Mouse (Mus musculus): ENCODE data around the gene Spin2c. TPM values are rescaled to one million over a fixed set of nuclear protein-coding genes. Genes with fewer than 3 reads are reported as not detected.

The Spin2c gene
- 1 to 10 TPM; 7.7 to 9.0 TPM for total RNA-seq (2021)
- long read RNA-seq, transcript Spin2c-202 (3 exons, 536 nt) = major isoform, 7 of 12 reads
- long read RNA-seq, partial matches to known transcripts = 0 of 12 reads
- long read RNA-seq, other reads (novel, unspliced or antisense) = 0 of 12 reads

- DNase-seq (ENCODE audit: low spot score in 2 of 2) = peak; percentile 36 to 54
These were observed at the start of gene Spin2c for GRCm38 (mm10) chrX:153831951-153832561. Spin2c (plus strand) TSS chrX:153832225.

GRCm38 (mm10) chrX:153832606-153833005 lies 581 bp downstream of the Spin2c start:
- DNase-seq (ENCODE audit: low spot score in 2 of 2) = no peak

Other genes starting within 250 kb of the Spin2c start
- 1 to 10 TPM; 6.9 to 7.2 TPM for gene Kctd12b, start 135.8 kb upstream of the Spin2c start, total RNA-seq (2021)
- 10 to 100 TPM; 59.7 to 67.0 TPM for gene Nbdy, start 108.6 kb upstream of the Spin2c start, total RNA-seq (2021)
- gene Samt1, start 180.4 kb downstream of the Spin2c start, total RNA-seq (2021) = not detected
- gene 4921511M17Rik, start 201.6 kb downstream of the Spin2c start, total RNA-seq (2021) = not detected
- gene Gm10057, start 222.8 kb downstream of the Spin2c start, total RNA-seq (2021) = not detected